Mouse (Mus musculus) heart, embryonic 12.5 days (tissue): ENCODE measurements around the gene Ccdc185. TPM values are rescaled to one million over a fixed set of nuclear protein-coding genes. Genes with fewer than 3 reads are reported as not detected.

Source experiments
- ATAC-seq: fragments of 200-750 bp; cut with Nextera tagmentation; 2 replicates; pipeline ENCODE4 v1.8.0; 2017; ENCODE audit warnings: moderate TSS enrichment, moderate library complexity; ENCODE audit not compliant: insufficient number of reproducible peaks, low FRiP score
- H3K27ac ChIP-seq: fragments of 300-500 bp; sonication (generic); 2 replicates; pipeline ENCODE4 v1.5.1; 2016; ENCODE audit warnings: mild to moderate bottlenecking, moderate library complexity; ENCODE audit not compliant: poor library complexity, severe bottlenecking
- H3K27me3 ChIP-seq: fragments of 300-500 bp; sonication (generic); replicated peaks from 2 replicates; pipeline ENCODE4 v1.6.1; 2016; ENCODE audit warnings: mild to moderate bottlenecking, moderate library complexity
- H3K36me3 ChIP-seq: fragments of 300-500 bp; sonication (generic); 2 replicates; pipeline ENCODE4 v1.6.1; 2016; ENCODE audit warnings: mild to moderate bottlenecking, moderate library complexity
- H3K4me1 ChIP-seq: fragments of 300-500 bp; sonication (generic); replicated peaks from 2 replicates; pipeline ENCODE4 v1.6.1; 2016; ENCODE audit warnings: mild to moderate bottlenecking
- H3K4me2 ChIP-seq: fragments of 300-500 bp; sonication (generic); 2 replicates; pipeline ENCODE4 v1.6.1; 2016; ENCODE audit warnings: mild to moderate bottlenecking, moderate library complexity
- H3K4me3 ChIP-seq: fragments of 300-500 bp; sonication (generic); 2 replicates; pipeline ENCODE4 v1.5.1; 2016; ENCODE audit warnings: mild to moderate bottlenecking
- H3K9ac ChIP-seq: fragments of 300-500 bp; sonication (generic); 2 replicates; pipeline ENCODE4 v1.6.1; 2016; ENCODE audit warnings: mild to moderate bottlenecking, moderate library complexity
- H3K9me3 ChIP-seq: fragments of 300-500 bp; sonication (generic); replicated peaks from 2 replicates; pipeline ENCODE4 v1.6.1; 2016; ENCODE audit warnings: mild to moderate bottlenecking, moderate library complexity
- WGBS: fragments of 180-500 bp; shearing (Covaris S2); methylation state at CpG from one replicate; pipeline ENCODE4 v1.1.7; 2016; 5-methylcytosine and 5-hydroxymethylcytosine counted together
- polyA plus RNA-seq: library from polyadenylated mRNA; unstranded; fragments of >200 nt; fragmentation: Nextera tagmentation; extraction: Ambion mirVana; gene quantifications from 2 replicates; pipeline ENCODE4 v1.2.1, GENCODE M21; 2016

The Ccdc185 gene
- not detected in 2 replicates for polyA plus RNA-seq

GRCm38 (mm10) chr1:182749080-182749479, at the start of gene Ccdc185:
Gene Ccdc185, minus strand, starts transcription at chr1:182749180.
- Histone ChIP-seq H3K4me3 (no peak within 1 kb of the TSS), H3K4me2 (no peak within 1 kb of the TSS), H3K27ac (no peak within 1 kb of the TSS), H3K9ac (no peak within 1 kb of the TSS), H3K27me3 (peaks cover 22% of the 10 kb centered on the region), H3K4me1 (no peaks in the 10 kb centered on the region), H3K36me3 (no peaks in the 10 kb centered on the region), H3K9me3 (no peaks in the 10 kb centered on the region)
- 85% methylated on average over 9 of the region's 9 CpGs for WGBS
- ATAC-seq = no peak

- Histone ChIP-seq H3K4me2 (peak overlapping the region; percentile 43), H3K27me3 (0 out of 2 replicates have a peak, but pooled peaks cover 2% of the 10 kb centered on the region), H3K4me1 (peaks cover 29% of the 10 kb centered on the region), H3K27ac (no peak overlapping the region), H3K36me3 (no peaks in the 10 kb centered on the region), H3K9ac (peak overlapping the region; percentile 33; the same call in 1 of the 2 replicates), H3K4me3 (no peak overlapping the region), H3K9me3 (0 out of 2 replicates have a peak, but pooled peaks cover 5% of the 10 kb centered on the region)
- 50% methylated on average over 14 of the region's 14 CpGs for WGBS
- no peak for ATAC-seq
These were observed 48.1 kb upstream of the Ccdc185 start for GRCm38 (mm10) chr1:182797048-182797447.

- Histone ChIP-seq H3K4me2 (no peak overlapping the region), H3K9me3 (0 out of 2 replicates have a peak, but pooled peaks cover 5% of the 10 kb centered on the region), H3K4me1 (peaks cover 36% of the 10 kb centered on the region), H3K4me3 (no peak overlapping the region), H3K9ac (no peak overlapping the region), H3K36me3 (no peaks in the 10 kb centered on the region), H3K27me3 (no peaks in the 10 kb centered on the region), H3K27ac (no peak overlapping the region)
- no peak for ATAC-seq
- 69% methylated on average over 9 of the region's 9 CpGs for WGBS
These were observed 45.6 kb upstream of the Ccdc185 start for GRCm38 (mm10) chr1:182794628-182795027.

GRCm38 (mm10) chr1:182794221-182794620, 45.2 kb upstream of the Ccdc185 start:
- no peak overlapping the region for H3K4me2 ChIP-seq
- peaks cover 40% of the 10 kb centered on the region for H3K4me1 ChIP-seq
- no peak for ATAC-seq
- H3K27me3 ChIP-seq = no peaks in the 10 kb centered on the region
- no peaks in the 10 kb centered on the region for H3K36me3 ChIP-seq
- H3K9ac ChIP-seq = no peak overlapping the region
- H3K4me3 ChIP-seq = no peak overlapping the region
- 0 out of 2 replicates have a peak, but pooled peaks cover 5% of the 10 kb centered on the region for H3K9me3 ChIP-seq
- no peak overlapping the region for H3K27ac ChIP-seq
- WGBS = 67% methylated on average over 10 of the region's 10 CpGs

GRCm38 (mm10) chr1:182792521-182793071, 43.6 kb upstream of the Ccdc185 start:
- Histone ChIP-seq H3K4me3 (peak overlapping the region; percentile 26), H3K27ac (peak overlapping the region; percentile 79), H3K4me2 (peak overlapping the region; percentile 61), H3K36me3 (no peaks in the 10 kb centered on the region), H3K9ac (no peak overlapping the region), H3K4me1 (peaks cover 45% of the 10 kb centered on the region), H3K27me3 (no peaks in the 10 kb centered on the region), H3K9me3 (0 out of 2 replicates have a peak, but pooled peaks cover 5% of the 10 kb centered on the region)
- ATAC-seq = peak; percentile 49
- WGBS = 9% methylated on average over 16 of the region's 16 CpGs

- 35% methylated on average over 6 of the region's 6 CpGs for WGBS
These were observed 39.9 kb upstream of the Ccdc185 start for GRCm38 (mm10) chr1:182788896-182789295.

GRCm38 (mm10) chr1:182787030-182787429, 38.0 kb upstream of the Ccdc185 start:
- Histone ChIP-seq H3K27ac (no peak overlapping the region), H3K4me1 (peaks cover 23% of the 10 kb centered on the region), H3K4me3 (no peak overlapping the region), H3K4me2 (no peak overlapping the region), H3K9ac (no peak overlapping the region), H3K36me3 (no peaks in the 10 kb centered on the region), H3K27me3 (no peaks in the 10 kb centered on the region), H3K9me3 (no peaks in the 10 kb centered on the region)
- 50% methylated on average over 7 of the region's 7 CpGs for WGBS
- ATAC-seq = no peak

More at GRCm38 (mm10) chr1:182788896-182789295, 39.9 kb upstream of the Ccdc185 start:
- ATAC-seq = no peak
- Histone ChIP-seq H3K4me2 (no peak overlapping the region), H3K36me3 (no peaks in the 10 kb centered on the region), H3K4me1 (peaks cover 39% of the 10 kb centered on the region), H3K27me3 (no peaks in the 10 kb centered on the region), H3K9me3 (no peaks in the 10 kb centered on the region), H3K27ac (no peak overlapping the region), H3K9ac (no peak overlapping the region), H3K4me3 (no peak overlapping the region)

- Histone ChIP-seq H3K27ac (no peak overlapping the region), H3K4me2 (no peak overlapping the region), H3K36me3 (no peaks in the 10 kb centered on the region), H3K4me3 (no peak overlapping the region), H3K27me3 (no peaks in the 10 kb centered on the region), H3K4me1 (peaks cover 22% of the 10 kb centered on the region), H3K9ac (no peak overlapping the region), H3K9me3 (no peaks in the 10 kb centered on the region)
- no peak for ATAC-seq
- WGBS = 88% methylated on average over 5 of the region's 5 CpGs
These were observed 36.5 kb upstream of the Ccdc185 start for GRCm38 (mm10) chr1:182785504-182785903.

- Histone ChIP-seq H3K4me1 (peaks cover 21% of the 10 kb centered on the region), H3K9me3 (no peaks in the 10 kb centered on the region), H3K27me3 (no peaks in the 10 kb centered on the region), H3K27ac (no peak overlapping the region), H3K4me2 (no peak overlapping the region), H3K4me3 (no peak overlapping the region), H3K9ac (no peak overlapping the region), H3K36me3 (no peaks in the 10 kb centered on the region)
- ATAC-seq = no peak
- 88% methylated on average over 3 of the region's 3 CpGs for WGBS
These were observed 35.8 kb upstream of the Ccdc185 start for GRCm38 (mm10) chr1:182784784-182785183.

GRCm38 (mm10) chr1:182783774-182784173, 34.8 kb upstream of the Ccdc185 start:
- Histone ChIP-seq H3K9me3 (no peaks in the 10 kb centered on the region), H3K27me3 (no peaks in the 10 kb centered on the region), H3K27ac (no peak overlapping the region), H3K4me1 (peaks cover 20% of the 10 kb centered on the region), H3K36me3 (no peaks in the 10 kb centered on the region), H3K4me2 (no peak overlapping the region), H3K9ac (no peak overlapping the region), H3K4me3 (no peak overlapping the region)
- no peak for ATAC-seq
- WGBS = 78% methylated on average over 7 of the region's 7 CpGs

- no peak overlapping the region; the same call in 1 of the 2 replicates for H3K27ac ChIP-seq
- 74% methylated on average over 6 of the region's 6 CpGs for WGBS
- no peak overlapping the region for H3K4me3 ChIP-seq
- H3K4me1 ChIP-seq = peaks cover 20% of the 10 kb centered on the region
- no peaks in the 10 kb centered on the region for H3K9me3 ChIP-seq
- no peak overlapping the region for H3K9ac ChIP-seq
- no peaks in the 10 kb centered on the region for H3K27me3 ChIP-seq
- no peak overlapping the region for H3K4me2 ChIP-seq
- no peak for ATAC-seq
- H3K36me3 ChIP-seq = no peaks in the 10 kb centered on the region
These were observed 30.1 kb upstream of the Ccdc185 start for GRCm38 (mm10) chr1:182779024-182779520.
